Mouse (Mus musculus) kidney, embryonic 16.5 days (tissue): ENCODE data around the gene Bri3. TPM values are rescaled to one million over a fixed set of nuclear protein-coding genes. Genes with fewer than 3 reads are reported as not detected.

Experiments
- ATAC-seq: fragments of 200-750 bp; cut with Nextera tagmentation; 2 replicates; pipeline ENCODE4 v1.8.0; 2017; ENCODE audit warnings: moderate TSS enrichment; ENCODE audit not compliant: low FRiP score, low TSS enrichment
- H3K27ac ChIP-seq: fragments of 300-500 bp; sonication (generic); 2 replicates; pipeline ENCODE4 v1.5.1; 2014; ENCODE audit warnings: low read length
- H3K27me3 ChIP-seq: fragments of 300-500 bp; sonication (generic); 2 replicates; pipeline ENCODE4 v1.6.1; 2014; ENCODE audit warnings: low read length, control low read depth, mixed read lengths; ENCODE audit not compliant: insufficient read depth
- H3K36me3 ChIP-seq: fragments of 300-500 bp; sonication (generic); 2 replicates; pipeline ENCODE4 v1.6.1; 2014; ENCODE audit warnings: low read length, control low read depth, mixed read lengths; ENCODE audit not compliant: insufficient read depth
- H3K4me1 ChIP-seq: fragments of 300-500 bp; sonication (generic); 2 replicates; pipeline ENCODE4 v1.6.1; 2014; ENCODE audit warnings: low read length, control low read depth, mixed read lengths; ENCODE audit not compliant: insufficient read depth
- H3K4me2 ChIP-seq: fragments of 300-500 bp; sonication (generic); replicated peaks from 2 replicates; pipeline ENCODE4 v1.6.1; 2014; ENCODE audit warnings: low read depth, low read length
- H3K4me3 ChIP-seq: fragments of 300-500 bp; sonication (generic); 2 replicates; pipeline ENCODE4 v1.5.1; 2014; ENCODE audit warnings: mild to moderate bottlenecking, low read length
- H3K9ac ChIP-seq: fragments of 300-500 bp; sonication (generic); replicated peaks from 2 replicates; pipeline ENCODE4 v1.6.1; 2014; ENCODE audit warnings: low read length
- H3K9me3 ChIP-seq: fragments of 300-500 bp; sonication (generic); 2 replicates; pipeline ENCODE4 v1.6.1; 2016; ENCODE audit warnings: low read length, control low read depth
- WGBS: fragments of 180-500 bp; shearing (Covaris S2); extraction: QIAGEN DNeasy Blood & Tissue Kit; methylation state at CpG from one replicate; pipeline ENCODE4 v1.1.7; 2014; 5-methylcytosine and 5-hydroxymethylcytosine counted together
- polyA plus RNA-seq: library from polyadenylated mRNA; unstranded; fragments of >200 nt; fragmentation: Nextera tagmentation; extraction: Ambion mirVana; gene quantifications from 2 replicates; pipeline ENCODE4 v1.2.1, GENCODE M21; 2015

The Bri3 gene
- polyA plus RNA-seq, 1 experiment from 2014 or later = 112 TPM

DNA sequence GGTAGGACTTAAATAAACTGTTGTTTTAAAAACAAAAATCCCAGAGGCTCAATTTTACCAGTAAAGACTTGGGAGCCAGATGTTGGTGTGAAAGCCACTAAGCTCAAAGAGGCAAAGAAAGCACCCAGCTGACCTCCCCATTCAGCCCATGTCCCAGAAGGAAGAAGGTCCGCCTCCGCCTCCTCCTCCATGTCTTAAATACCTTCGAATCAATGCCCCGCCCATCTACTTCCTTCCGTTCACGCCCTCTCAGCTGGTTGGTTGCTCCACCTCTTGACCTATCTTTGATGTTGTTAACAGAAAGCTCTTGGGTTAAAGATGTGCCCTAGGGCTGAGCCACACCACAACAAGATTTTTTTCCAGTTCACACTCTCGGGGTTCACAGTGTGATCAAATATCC is 14.0 kb upstream of the Bri3 start:
- 87% methylated on average over 7 of the region's 7 CpGs for WGBS
- no peak for ATAC-seq
- no peak overlapping the region for H3K9ac ChIP-seq
- H3K27ac ChIP-seq = no peak overlapping the region
- no peak overlapping the region for H3K4me2 ChIP-seq
- H3K4me3 ChIP-seq = no peak overlapping the region
- no peaks in the 10 kb centered on the region for H3K27me3 ChIP-seq
- no peaks in the 10 kb centered on the region; the same call in 1 of the 2 replicates for H3K9me3 ChIP-seq
- H3K4me1 ChIP-seq = no peaks in the 10 kb centered on the region
- no peaks in the 10 kb centered on the region for H3K36me3 ChIP-seq

DNA sequence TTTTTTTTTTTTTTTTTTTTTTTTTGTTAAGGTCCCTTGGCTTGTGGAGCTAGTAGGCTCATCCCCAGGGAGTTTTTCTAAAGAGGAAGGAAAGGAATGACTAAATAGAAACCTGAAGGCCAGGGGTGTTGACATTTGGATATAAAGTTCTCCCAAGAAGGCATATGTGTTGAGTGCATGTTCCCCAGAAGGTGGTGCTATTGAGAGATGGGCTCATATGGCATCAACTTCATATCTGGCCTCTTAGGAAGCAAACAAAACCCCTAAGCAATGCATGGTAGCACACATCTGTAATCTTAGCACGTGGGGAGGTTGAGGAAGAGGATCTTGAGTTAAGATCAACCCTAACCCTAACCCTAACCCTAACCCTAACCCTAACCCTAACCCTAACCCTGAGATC is 12.8 kb upstream of the Bri3 start:
- no peaks in the 10 kb centered on the region for H3K27me3 ChIP-seq
- H3K9ac ChIP-seq = no peak overlapping the region
- H3K36me3 ChIP-seq = no peaks in the 10 kb centered on the region
- no peak for ATAC-seq
- 75% methylated on average over 1 of the region's 1 CpGs for WGBS
- H3K27ac ChIP-seq = no peak overlapping the region
- H3K4me2 ChIP-seq = no peak overlapping the region
- no peaks in the 10 kb centered on the region; the same call in 1 of the 2 replicates for H3K9me3 ChIP-seq
- H3K4me1 ChIP-seq = no peaks in the 10 kb centered on the region
- no peak overlapping the region for H3K4me3 ChIP-seq

DNA sequence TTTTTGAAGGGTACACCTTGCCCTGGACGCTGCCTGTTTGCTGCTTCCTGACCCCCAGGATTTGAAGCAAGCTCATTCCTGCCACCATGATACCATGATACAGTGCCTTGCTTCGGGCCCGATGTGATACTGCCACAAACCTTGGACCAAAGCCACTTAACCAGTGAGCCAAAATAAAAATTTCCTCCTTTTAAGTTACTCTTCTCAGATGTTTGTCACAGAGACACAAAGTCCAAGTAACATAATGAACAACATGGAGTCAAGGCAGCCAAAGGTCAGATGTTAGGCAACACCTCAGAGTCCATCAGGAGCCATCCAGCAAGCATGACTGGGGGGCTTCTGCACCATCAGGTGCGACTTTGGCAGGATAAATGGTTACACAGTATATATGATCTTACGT is 11.7 kb upstream of the Bri3 start:
- WGBS = 91% methylated on average over 5 of the region's 5 CpGs
- no peak for ATAC-seq
- no peak overlapping the region for H3K9ac ChIP-seq
- no peaks in the 10 kb centered on the region for H3K36me3 ChIP-seq
- H3K27me3 ChIP-seq = no peaks in the 10 kb centered on the region
- H3K9me3 ChIP-seq = no peaks in the 10 kb centered on the region; the same call in 1 of the 2 replicates
- H3K27ac ChIP-seq = no peak overlapping the region
- no peak overlapping the region for H3K4me2 ChIP-seq
- H3K4me3 ChIP-seq = no peak overlapping the region
- H3K4me1 ChIP-seq = no peaks in the 10 kb centered on the region

DNA sequence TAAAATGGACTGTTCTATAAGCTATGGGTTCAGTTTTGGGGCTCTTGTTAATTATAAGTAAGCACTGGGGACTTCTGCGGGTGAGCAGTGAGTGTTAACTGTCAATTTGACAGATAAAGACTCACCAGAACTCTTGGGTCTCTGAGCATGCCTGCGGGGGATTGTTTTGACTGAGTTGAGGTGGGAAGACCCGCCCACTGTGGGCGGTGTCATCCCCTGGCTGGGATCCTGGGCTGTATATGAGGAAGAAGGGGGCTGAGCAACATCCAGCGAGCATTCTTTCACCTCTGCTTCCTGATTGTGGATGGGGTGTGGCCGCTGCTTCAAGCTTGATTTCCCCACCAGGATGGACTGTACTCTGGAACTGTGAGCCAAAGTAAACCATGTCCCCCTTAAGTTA is 10.0 kb upstream of the Bri3 start:
- Histone ChIP-seq H3K4me1 (no peaks in the 10 kb centered on the region), H3K27ac (no peak overlapping the region), H3K9me3 (no peaks in the 10 kb centered on the region; the same call in 1 of the 2 replicates), H3K27me3 (no peaks in the 10 kb centered on the region), H3K4me2 (no peak overlapping the region), H3K9ac (no peak overlapping the region), H3K4me3 (no peak overlapping the region), H3K36me3 (no peaks in the 10 kb centered on the region)
- WGBS = 83% methylated on average over 6 of the region's 6 CpGs
- no peak for ATAC-seq

DNA sequence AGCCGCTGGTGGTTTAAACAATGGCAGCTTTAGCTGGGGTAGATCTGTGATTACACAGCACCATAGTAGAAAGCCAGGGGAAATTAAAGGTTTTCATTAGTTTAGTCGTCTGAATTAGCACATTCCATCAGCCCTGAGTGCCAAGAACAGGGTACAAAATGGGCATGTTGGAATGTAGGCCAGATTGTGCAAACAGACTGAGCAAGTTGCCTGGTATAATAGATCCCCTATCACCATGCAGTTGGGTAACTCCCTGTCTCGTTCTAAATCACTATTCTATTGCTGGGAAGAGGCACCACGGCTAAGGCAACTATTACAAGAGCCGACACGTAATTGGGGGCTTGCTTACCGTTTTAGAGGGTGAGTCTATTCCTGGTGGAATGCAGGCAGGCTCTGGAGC is 9.5 kb upstream of the Bri3 start:
- no peak for ATAC-seq
- Histone ChIP-seq H3K9ac (no peak overlapping the region), H3K27ac (no peak overlapping the region), H3K4me3 (no peak overlapping the region), H3K4me2 (no peak overlapping the region), H3K4me1 (no peaks in the 10 kb centered on the region), H3K36me3 (no peaks in the 10 kb centered on the region), H3K27me3 (no peaks in the 10 kb centered on the region), H3K9me3 (no peaks in the 10 kb centered on the region; the same call in 1 of the 2 replicates)
- 85% methylated on average over 7 of the region's 7 CpGs for WGBS

DNA sequence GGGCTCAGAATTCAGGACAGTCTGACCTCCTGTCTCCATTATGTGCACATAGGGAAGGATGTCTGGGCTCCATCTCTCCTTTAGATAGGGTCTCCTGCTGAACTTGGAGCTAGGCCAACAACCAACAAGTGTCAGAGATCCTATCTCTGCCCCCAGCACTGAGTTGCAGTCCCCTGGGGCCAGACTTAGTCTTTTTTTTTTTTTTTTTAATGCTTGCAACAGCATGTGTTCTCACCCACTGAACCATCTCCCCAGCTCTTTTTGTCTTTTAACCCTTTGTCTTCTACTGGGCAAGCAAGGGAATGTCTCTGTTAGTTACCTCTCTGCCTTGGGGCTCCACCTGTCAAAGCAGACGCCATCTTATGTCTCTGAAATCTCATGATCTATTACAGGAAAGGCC is 5.3 kb upstream of the Bri3 start:
- Histone ChIP-seq H3K9me3 (no peaks in the 10 kb centered on the region; the same call in 1 of the 2 replicates), H3K27ac (no peak overlapping the region), H3K4me3 (no peak overlapping the region), H3K27me3 (no peaks in the 10 kb centered on the region), H3K4me2 (no peak overlapping the region), H3K36me3 (no peaks in the 10 kb centered on the region), H3K9ac (no peak overlapping the region), H3K4me1 (no peaks in the 10 kb centered on the region)
- 88% methylated on average over 1 of the region's 1 CpGs for WGBS
- ATAC-seq = no peak

DNA sequence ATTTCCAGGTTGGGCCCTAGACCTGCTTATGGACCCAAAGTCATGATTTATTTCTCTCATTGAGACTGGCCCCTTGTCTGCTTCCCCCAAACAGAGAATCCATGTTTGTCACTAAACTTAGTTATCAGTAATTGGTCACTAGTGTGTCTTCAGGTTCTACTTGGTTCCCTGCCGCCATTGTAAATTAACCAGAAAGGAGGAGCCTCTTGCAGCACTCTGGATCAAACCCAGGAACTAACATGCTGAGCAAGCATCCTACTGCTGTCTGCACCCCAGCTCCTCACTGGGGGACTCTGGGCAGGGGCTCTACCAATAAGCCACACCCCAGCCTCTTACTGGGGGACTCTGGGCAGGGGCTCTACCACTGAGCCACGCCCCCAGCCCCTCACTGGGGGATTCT is 1.4 kb downstream of the Bri3 start:
- Histone ChIP-seq H3K4me3 (no peak overlapping the region), H3K36me3 (0 out of 2 replicates have a peak, but pooled peaks cover 3% of the 10 kb centered on the region), H3K27ac (no peak overlapping the region), H3K9me3 (peaks cover 6% of the 10 kb centered on the region; the same call in 1 of the 2 replicates), H3K4me2 (no peak overlapping the region), H3K4me1 (peaks cover 9% of the 10 kb centered on the region), H3K9ac (no peak overlapping the region), H3K27me3 (no peaks in the 10 kb centered on the region)
- ATAC-seq = no peak
- 91% methylated on average over 2 of the region's 2 CpGs for WGBS

DNA sequence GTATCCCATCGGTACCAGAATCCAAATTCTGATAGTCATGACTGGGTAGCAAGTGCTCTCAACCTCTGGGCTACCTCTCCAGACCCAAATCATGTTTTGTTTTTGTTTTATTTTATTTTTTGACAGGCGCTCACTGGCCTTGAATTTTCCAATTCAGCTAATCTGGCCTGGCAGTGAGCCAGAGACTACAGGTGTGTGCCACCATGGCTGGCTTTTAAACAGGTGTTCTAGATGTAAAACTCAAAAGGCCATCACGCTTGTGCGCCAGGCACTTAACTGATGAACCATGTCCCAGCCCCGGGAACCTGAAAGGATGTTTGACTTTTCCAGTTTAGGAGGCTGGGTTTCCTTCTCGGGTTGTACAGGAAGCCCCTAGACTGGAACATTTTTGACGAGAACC is 2.4 kb downstream of the Bri3 start:
- no peak for ATAC-seq
- H3K27ac ChIP-seq = no peak overlapping the region; the same call in 1 of the 2 replicates
- 0 out of 2 replicates have a peak, but pooled peaks cover 3% of the 10 kb centered on the region for H3K36me3 ChIP-seq
- H3K4me3 ChIP-seq = no peak overlapping the region
- no peak overlapping the region for H3K9ac ChIP-seq
- no peak overlapping the region for H3K4me2 ChIP-seq
- 45% methylated on average over 7 of the region's 7 CpGs for WGBS
- peaks cover 9% of the 10 kb centered on the region for H3K4me1 ChIP-seq
- peaks cover 6% of the 10 kb centered on the region; the same call in 1 of the 2 replicates for H3K9me3 ChIP-seq
- H3K27me3 ChIP-seq = no peaks in the 10 kb centered on the region

DNA sequence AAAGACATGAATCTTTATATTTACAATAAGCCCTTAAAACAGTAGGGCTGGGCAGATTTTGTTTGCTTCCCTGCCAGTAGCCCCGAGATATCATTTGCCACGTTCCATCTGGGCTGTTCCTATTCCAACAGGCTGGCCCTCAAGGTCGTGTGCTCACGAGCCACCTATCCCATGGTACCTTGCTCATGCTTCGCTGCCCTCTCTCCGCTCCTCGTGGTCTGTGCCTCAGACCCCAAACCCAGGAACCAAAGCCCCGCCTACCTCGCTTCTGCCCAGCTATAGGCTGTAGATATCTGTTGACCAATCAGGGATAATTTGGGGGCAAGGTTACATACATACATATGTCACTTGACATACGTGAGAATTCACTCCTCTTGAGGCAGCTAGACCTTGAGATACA is 3.1 kb downstream of the Bri3 start:
- Histone ChIP-seq H3K4me2 (no peak overlapping the region), H3K9me3 (peaks cover 6% of the 10 kb centered on the region; the same call in 1 of the 2 replicates), H3K9ac (no peak overlapping the region), H3K36me3 (0 out of 2 replicates have a peak, but pooled peaks cover 3% of the 10 kb centered on the region), H3K4me3 (no peak overlapping the region), H3K27me3 (no peaks in the 10 kb centered on the region), H3K27ac (no peak overlapping the region), H3K4me1 (peaks cover 16% of the 10 kb centered on the region)
- WGBS = 62% methylated on average over 10 of the region's 10 CpGs
- no peak for ATAC-seq

DNA sequence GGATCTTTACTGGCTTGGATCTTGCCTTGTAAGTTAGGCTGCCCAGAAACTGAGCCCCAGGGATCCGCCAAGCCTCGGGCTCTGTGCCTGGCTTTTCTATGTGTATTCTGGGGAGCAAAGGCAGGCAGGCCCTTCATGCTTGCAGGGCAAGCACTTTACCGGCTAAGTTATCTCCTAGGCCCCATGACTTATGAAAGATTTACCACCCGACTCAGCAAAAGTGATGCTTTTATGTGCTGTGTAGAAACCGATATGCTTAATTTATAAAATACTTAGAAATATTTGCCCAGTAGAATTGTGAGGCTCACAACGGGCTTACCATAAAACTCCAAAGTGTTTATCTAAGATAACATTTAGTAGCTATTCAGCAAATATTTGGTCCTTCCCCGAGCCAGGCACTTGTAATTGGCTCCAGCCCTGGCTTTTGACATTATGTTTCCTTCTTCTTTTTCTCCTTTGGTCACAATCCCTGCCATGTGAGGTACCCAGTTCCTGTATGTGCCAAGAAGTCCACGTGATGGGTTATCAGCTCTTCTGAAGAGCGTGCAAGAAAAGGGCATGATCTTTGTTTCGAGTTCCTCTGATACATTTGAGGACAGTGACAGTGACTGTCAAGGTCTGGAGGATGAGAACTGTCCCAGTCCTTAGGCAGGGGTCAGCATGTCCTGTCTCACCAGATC is 3.8 kb downstream of the Bri3 start:
- H3K27ac ChIP-seq = no peak overlapping the region
- WGBS = 62% methylated on average over 10 of the region's 10 CpGs
- no peak for ATAC-seq
- no peak overlapping the region for H3K4me3 ChIP-seq
- H3K36me3 ChIP-seq = 0 out of 2 replicates have a peak, but pooled peaks cover 3% of the 10 kb centered on the region
- H3K9ac ChIP-seq = no peak overlapping the region
- peaks cover 6% of the 10 kb centered on the region; the same call in 1 of the 2 replicates for H3K9me3 ChIP-seq
- no peak overlapping the region for H3K4me2 ChIP-seq
- H3K4me1 ChIP-seq = peaks cover 16% of the 10 kb centered on the region
- no peaks in the 10 kb centered on the region for H3K27me3 ChIP-seq
